Mouse (Mus musculus) hindlimb bud, embryonic 11.5 days (tissue): Measurements from ENCODE around the gene Dtl.

Experiments
- DNase-seq: peaks from one replicate; pipeline ENCODE4 v3.0.0-alpha.2; 2012; ENCODE audit warnings: low read depth, low spot score; ENCODE audit errors: extremely low spot score

Gene Dtl

DNA sequence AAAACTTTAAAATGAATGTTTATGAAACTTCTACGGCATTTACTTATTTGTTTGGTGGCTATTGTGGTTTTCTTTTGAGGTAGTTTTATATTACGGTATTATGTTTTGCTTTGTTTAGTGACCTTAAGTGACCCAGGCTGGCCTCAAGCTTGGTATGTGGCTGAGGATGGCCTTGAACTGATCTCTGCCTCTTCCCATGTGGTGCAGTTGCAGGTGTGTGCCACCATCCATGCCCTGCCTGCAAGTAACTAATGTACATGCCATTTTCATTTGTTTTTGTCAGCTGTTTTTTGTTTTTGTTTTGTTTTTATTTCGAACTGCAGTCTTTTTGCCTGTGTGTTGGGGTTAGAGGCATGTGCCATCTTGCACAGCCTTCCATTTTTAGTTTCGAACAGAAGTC, 6.3 kb upstream of the Dtl start:
- no peak for DNase-seq

DNA sequence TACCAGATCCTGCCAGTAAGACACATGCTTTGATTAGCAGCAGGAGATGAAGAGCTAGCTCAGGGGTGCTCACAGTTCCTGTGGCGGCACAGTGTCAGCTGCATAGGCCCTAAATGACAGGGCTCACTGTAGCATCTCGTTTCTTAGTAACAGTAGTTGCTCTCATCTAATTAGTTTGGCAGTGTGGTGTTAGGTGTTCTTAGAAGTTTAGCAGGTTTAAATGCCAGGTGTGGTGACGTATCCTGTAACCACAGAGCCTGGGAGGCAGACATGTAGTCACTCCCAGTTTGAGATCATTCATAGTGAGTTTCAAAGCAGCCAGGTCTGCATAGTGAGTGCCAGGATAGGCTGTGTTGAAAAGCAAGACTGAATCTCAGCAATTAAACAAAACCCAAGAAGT, 4.2 kb upstream of the Dtl start:
- no peak for DNase-seq

DNA sequence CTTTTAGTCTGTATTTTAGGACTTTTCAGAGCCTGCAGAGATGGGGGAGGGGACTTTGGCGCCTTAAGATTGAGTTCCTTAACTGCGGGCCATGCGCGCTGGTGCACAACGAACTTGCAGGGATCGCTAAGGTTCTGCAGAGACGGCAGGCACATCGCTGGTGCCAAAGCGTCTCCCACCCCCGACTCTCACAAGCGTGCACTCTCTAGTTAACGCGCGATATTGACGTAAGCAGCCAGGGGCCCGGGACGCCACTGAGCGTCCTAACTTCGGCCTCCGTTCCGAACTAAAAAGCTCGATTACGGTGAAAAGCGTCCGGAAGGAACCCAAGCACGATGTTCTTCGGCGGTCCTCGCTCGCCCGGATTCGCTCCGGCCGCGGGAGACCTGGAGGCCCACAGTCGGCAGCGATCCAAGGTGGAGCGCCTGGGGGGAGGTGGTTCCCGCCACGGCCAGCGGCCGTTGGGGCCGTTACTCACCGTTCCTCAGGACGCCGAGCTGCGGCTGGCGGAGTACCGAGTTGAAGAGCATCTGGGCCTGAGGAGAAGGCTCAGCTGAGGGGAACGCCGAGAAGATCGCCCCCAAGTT, 380 bp downstream of the Dtl start:
- no peak for DNase-seq

DNA sequence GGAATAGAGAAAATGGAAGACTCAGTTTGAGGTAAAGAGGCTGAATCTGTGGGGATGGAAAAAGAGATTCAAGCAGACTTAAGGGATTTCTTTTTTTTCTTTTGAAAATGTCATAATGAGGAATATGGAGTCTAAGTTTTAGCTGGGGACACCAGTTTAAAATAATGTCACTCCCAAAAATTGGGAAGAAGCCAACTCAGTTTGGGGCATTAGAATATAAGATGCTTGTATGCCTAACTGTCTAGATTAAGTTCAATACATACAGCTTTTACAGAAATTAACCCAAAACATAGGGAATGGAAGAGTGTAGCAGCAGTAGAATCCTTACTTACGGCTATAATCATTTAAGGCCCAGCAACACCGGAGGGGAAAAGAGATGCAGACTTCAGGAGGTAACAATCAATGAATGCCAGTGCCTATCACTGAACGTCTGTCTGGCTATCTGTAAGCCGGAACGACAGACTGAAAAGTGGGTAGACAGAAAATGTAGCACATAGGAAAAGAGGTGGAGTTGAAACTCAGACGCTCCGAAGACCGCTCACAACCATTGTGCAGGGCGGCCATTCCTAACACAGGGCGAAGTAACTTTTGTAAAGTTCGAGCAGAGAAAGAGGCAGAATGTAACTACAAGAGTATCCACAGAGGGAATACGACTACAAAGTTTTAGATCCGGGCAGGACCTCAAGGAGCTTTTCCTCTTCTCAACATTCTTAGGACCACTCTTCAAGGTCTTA, 1.3 kb downstream of the Dtl start:
- peak; percentile 5 for DNase-seq

DNA sequence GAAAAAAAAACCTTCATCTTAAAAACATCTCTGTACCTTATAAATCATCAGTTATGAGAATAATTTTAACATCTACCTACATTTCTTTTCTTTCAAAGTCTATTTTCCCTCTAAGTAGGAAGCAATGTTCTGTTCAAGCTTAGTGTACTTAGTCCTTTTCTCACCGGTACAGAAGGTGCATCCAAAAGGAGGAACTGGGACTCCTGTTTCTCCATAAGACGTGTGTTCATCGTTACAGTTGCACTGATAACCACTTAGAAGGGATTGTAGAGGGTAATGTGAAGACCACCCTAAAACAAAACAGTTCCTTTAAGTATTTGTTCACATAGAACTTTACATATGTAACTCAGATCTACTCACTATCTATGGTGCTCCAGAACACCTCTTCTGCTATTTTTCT, 4.9 kb downstream of the Dtl start:
- no peak for DNase-seq

DNA sequence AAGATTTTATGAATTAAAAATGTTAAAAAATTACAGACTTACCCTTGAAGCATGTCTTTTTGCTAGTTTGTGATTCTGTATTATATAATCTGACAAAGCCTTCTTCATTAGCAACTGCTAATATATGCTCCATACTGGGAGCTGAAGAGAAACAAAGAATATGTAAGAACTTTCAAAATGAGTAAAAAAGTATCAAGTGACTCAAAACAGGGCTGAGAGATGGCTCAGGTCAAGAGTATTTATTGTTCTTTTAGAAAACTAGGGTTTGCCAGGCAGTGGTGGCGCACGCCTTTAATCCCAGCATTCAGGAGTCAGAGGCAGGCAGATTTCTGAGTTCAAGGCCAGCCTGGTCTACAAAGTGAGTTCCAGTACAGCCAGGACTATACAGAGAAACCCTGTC, 5.7 kb downstream of the Dtl start:
- DNase-seq: no peak

DNA sequence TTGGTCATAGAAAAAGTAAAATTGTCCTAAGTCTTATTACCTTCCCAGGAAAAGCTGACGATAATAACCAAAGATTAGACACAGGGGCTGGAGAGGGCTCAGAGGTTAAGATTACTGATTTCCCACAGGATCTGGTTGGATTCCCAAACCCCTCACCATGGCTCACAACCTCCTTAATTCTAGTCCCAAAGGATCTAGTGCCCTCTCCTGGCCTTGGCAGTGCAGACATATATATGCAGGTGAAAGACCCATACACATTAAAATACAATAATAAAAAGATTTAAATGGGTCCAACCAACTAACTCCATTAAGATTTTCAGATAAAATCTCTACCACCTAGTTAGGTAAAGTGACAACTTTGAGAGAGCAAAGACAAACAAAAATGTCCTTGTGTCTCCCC, 7.5 kb downstream of the Dtl start:
- DNase-seq: no peak

DNA sequence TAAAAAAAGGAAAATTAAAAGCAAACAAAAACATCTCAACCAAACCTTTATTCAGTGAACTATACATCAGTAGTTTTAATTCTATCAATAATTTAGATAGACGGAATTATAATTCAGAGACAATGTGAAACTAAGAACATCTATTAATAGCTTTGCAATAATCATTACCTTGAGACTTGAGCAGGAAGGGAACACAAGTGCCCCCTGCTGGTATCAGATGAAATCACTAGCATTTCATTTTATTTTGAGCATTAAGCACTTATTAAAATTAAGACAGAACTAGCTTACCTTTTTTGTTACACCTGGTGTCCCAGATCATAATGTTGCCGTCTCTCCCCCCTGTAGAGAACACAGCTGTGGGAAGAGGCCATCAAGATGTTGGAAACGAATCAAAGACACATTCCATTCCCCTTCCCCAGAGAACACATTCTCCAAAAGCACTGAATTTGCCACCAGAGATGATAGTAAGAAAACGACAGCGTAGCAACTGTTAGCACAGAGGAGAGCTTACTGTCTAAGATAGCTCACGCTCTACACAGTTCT, 12.4 kb downstream of the Dtl start:
- DNase-seq: peak; percentile 12

DNA sequence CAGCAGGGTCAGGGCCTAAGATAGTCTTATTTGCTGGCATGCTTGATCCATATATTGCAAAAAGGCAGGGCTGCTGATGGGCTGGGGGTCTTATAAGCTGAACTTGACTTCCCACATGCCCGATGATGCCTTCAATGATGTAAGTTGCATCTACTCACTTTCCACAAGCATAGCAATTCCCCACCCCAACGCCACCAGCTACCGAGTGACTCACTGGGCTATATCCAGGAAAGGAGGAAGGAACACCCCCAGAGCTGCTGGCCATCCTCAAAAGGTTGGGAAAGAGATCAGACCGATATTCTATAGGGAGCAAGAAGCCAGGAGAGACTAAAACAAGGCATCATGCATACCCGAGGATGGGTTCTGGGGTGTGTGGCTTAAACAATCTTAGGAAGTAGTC, 15.6 kb downstream of the Dtl start:
- DNase-seq: no peak

DNA sequence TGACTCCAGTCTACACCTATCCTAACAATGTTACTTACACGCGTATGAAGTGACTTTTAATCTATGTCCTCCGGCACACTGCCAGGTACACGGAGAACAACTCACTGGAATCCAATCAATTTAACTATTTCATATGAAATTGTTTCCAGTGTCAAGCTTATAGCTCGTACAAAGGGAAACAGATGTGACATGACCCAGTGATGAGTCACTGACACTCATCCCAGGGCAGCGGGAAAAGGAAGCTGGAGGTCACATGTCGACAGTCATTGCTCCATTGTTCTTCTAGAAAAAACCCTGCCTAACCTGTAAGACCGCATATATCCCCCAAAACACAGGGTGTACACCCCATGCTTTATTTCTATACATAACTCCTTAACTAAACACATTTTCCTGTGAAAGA, 18.2 kb downstream of the Dtl start:
- no peak for DNase-seq

DNA sequence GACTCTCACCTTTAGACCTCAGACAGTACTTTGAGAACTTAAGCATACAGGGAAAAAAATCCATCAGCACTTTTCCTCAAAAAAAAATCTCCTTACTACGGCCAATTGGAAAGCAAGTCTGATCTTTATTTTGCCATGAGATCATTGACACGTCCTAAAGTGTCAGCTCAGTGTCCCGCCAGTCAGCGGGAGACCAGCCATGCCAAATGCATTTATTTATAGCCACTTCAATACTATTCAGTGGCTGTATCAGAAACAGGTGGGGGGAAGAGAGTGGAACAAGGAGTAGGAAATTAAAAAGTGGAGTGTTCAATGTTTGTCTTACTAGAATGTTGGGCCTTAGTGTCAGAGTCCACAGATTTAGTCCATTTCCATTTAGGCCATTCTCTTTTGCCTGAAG, 24.6 kb downstream of the Dtl start:
- DNase-seq: no peak

DNA sequence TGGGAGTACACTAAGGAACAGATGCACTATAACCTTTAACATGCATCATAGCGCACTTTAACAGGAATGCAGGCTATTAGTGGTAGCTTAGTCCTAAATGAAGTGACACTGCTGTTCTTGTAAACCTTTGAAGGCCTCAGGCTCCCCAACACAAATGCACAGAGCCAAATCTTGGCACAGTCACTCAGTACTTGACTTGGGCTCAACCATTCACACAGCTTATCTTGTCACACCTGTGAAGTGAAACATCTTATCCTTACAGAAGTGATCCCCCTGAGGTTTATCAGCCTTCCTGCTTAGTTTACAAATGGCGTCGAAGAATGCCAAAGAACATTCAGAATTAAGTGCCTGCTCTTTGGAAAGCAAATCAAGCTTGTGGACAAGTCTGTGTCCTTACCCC, 31.6 kb downstream of the Dtl start:
- no peak for DNase-seq

DNA sequence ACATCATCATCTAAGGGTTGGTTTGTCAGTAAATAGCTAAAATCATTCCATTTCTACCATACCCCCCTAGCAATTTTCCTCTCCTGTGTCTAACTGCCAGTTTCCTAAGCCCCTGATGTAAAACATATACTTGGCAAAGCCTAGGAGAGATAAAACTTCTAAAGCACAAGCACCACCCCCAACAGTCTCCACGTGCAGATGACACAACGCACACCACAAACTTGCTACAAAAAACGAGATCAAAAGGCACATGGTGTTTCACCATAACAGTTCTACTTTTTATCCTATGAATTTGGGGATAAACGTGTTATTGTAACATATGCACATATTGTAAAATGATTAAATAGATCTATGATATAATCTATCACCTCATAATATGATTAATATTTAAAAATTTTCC, 33.7 kb downstream of the Dtl start:
- no peak for DNase-seq

DNA sequence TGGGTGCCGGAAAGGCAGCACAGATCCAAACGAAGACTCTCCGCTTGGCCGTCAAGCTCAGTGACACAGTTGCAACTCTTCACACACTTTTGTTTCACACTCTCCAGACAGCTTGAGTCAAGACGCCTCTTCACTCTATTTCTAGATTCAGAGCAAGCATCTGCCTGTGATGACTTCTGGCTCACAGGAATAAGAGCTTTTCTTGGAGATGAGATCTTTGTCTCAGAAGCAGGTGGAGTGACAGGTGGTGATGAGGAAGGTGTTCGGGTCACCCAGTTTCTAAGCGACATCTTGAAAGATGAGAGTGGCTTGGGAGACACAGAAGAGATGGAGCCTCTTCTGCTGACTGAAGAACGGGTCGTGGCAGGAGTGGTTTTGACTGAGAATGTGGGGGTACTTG, 34.3 kb downstream of the Dtl start:
- DNase-seq: no peak

DNA sequence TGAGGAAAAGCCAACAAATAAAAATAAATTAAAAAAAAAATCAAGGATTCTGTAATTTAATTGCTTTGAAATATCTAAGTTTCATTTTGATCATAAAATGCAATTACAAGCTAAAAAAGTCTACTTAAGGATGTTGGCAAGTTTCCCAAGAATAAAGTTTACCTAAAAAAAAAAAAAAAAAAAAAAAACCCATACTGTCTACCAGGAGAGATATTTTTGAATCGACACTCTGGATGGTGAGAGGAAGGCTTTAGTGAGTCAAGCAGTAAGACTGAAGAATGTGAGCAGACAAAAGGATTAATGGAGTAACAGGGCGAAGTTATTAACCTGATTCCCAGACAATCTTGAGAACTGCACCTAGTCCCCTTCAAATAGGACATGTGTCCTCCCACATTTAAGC, 35.0 kb downstream of the Dtl start:
- DNase-seq: no peak

DNA sequence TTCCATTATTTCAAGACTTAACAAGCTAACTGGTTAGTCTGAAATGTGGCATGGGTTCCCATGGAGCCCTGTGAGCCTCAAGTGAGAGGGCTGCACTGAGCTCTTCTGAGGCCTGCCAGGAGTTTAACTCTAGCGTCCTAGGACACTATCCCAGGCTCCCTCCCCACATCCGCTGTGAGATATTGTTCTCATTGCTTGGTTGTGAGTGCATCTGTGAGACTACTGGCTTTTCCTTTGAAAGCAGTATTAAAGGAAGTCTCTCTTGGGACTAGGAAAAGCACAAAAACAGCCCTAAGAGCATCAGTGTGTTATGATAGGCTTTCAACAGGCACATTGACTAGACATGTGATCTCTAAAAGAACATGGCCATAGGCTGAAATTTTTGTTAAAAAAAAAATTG, 40.4 kb downstream of the Dtl start:
- DNase-seq: no peak

DNA sequence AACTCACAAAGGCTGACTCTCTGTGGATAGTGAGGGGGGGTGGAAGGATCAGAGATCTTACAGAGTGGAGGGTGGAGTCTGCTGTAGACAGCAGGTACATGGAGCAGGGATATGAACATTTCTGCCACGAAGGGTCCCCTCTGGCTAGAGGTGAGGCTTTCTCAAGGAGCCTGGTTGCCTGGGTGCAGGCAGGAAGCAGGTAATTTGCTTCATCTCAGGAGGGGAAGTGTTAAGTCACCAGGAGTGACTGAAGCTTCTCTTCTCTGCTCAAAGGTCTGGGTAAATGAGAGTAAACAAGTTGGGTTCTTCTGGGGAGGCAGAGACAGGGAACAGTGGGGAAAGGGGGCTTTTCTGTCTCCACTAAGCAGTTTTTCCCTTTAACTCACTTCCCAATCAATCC, 44.3 kb downstream of the Dtl start:
- no peak for DNase-seq

DNA sequence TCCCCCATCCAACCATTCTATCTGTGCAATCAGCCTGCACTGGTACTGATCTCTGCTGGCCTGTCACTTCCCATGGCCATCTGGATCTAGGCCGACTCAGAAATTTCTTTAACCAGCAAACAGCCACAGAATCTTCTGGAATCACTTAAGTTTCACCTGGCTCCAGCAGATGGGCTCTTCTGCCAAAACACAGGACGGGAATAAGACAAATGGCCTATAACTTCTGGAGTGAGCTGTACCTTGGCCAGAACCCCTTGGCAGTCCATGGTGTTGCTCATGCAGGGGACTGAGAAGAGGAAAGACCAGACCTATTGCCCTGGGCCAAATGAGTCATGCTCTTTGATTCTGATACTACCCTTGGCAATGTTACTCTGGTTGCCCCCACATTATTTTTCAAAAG, 45.9 kb downstream of the Dtl start:
- DNase-seq: no peak

DNA sequence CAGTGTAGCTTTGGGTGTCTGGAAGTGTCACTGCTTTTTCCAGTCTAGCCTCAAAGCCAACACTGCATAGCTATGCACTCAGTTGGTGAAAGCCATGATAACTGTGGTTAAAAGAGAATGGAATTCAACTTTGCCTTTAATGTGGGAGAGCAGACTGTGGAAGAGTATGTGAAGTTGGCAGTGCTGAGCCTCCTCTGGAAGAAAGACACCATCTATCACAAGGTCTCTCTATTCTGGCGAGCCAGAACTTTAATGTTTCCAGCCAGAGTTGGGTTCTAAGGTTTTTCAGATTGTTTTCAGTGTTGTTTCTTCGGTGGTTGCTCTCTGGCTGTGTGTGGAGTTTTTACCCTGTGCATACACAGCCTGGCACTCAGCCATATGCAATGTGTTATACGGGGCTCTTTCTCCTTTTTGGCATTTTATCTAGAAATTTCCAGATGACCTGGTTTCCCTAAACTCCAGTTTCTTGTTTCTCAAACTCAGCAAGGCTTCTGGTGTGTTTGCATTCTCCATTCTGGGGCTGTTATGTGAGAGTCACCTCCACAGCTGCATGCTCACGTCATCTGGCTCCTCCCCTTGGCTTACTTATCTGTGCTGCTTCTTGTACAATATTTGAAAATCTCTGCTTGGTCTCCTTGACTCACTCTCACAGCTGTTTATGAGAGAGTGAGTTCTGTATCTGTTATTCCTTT, 47.3 kb downstream of the Dtl start:
- DNase-seq: no peak

DNA sequence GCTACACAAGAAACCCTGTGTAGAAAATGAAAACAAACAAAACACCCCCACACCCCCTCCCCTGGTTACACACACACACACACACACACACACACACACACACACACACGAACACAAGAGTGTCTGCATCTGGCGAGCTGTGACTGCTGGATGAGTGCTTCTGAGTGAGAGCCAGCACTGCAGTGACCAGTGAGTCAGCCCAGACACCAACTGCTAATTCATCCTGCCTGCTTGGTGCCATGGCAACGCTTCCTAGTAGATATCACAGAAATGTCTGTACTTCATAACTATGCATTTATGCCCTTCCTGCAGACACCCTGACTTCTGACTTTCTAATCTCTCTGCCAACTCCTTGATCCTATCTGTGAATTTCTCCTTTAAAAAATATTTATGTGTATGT, 48.3 kb downstream of the Dtl start:
- no peak for DNase-seq

DNA sequence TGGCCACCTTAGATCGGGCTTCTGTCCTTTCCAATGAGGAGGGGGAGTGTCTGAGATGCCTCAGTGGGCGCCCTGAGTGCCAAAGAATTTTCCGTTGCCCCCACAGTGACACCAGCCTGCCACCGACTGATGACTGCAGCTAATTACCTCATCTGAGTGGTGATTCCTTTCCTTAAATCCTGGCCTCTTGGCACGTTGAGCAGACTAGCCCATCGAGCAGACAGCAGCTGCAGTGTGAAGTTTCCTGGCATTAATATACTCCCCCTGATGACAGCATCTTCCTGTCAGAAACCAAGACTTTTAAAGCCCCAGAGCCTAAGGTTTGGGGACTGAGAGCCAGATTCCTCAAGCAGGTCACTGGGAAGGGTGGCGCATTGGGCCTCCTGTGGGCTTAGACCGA, 53.9 kb downstream of the Dtl start:
- DNase-seq: no peak

DNA sequence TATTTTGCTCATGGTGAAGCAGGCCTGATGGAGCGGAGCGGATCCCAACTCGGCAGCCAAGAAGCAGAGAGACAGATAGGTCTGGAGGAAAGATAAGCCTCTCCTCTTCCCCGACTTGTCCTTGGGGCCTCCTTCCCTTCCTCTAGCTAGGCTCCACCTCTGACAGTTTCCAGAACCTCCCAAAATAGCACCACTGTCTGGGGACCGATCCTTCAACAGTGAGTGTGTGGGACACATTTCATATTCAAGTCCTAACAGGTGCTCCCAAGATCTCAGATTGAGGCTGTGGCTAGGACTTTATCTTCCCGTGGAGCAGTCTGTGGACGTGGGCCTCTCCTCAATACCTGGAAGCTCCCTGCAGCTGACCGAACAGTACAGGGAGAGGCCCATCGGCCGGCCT, 54.7 kb downstream of the Dtl start:
- no peak for DNase-seq
